Mouse (Mus musculus) bone marrow, adult 2 months (tissue): ENCODE results near the gene Dync1i1.

Experiments used
- CTCF ChIP-seq: fragments of 200-500 bp; IDR thresholded peaks from 2 replicates; pipeline ENCODE4 v1.5.1; 2011; ENCODE audit warnings: low read length, control low read depth; ENCODE audit not compliant: control insufficient read depth, insufficient read depth
- POLR2A ChIP-seq: fragments of 200-500 bp; IDR thresholded peaks from 2 replicates; pipeline ENCODE4 v1.6.1; 2011; ENCODE audit warnings: low read depth, mild to moderate bottlenecking, control low read depth, low read length, borderline replicate concordance; ENCODE audit not compliant: control insufficient read depth

- no peak for TF ChIP-seq CTCF
- TF ChIP-seq POLR2A = no peak
Observed at GRCm38 (mm10) chr6:6052696-6053095, 327.3 kb downstream of the Dync1i1 start.
